Mouse (Mus musculus) gastrocnemius, postnatal 36 days (tissue): ENCODE data around the gene Plin5. TPM values are rescaled to one million over a fixed set of nuclear protein-coding genes. Genes with fewer than 3 reads are reported as not detected.
A peak's percentile ranks its signal among the peaks of the same experiment; 100 is the strongest.
"Not testable (repeated sequence)": the region's sequence is repeated elsewhere in the genome, so short reads cannot be mapped to it uniquely, and the experiment has no call there.

Experiments used
- DNase-seq, 2 experiments: peaks; one replicate each; pipeline ENCODE4 v3.0.0; 2022
- intact Hi-C: fragments of 180-260 bp; cut with DNase I; formaldehyde crosslinking; loops from one replicate; pipeline ENCODE4 v1.15.1; 2025
- total RNA-seq, 2 experiments: library from RNA; stranded (reverse); gene quantifications; 2 replicates each; pipeline ENCODE4 v1.2.3; 2021

Gene Plin5
- total RNA-seq, 2 experiments from 2014 or later: 26.5 to 43.5 TPM

DNA sequence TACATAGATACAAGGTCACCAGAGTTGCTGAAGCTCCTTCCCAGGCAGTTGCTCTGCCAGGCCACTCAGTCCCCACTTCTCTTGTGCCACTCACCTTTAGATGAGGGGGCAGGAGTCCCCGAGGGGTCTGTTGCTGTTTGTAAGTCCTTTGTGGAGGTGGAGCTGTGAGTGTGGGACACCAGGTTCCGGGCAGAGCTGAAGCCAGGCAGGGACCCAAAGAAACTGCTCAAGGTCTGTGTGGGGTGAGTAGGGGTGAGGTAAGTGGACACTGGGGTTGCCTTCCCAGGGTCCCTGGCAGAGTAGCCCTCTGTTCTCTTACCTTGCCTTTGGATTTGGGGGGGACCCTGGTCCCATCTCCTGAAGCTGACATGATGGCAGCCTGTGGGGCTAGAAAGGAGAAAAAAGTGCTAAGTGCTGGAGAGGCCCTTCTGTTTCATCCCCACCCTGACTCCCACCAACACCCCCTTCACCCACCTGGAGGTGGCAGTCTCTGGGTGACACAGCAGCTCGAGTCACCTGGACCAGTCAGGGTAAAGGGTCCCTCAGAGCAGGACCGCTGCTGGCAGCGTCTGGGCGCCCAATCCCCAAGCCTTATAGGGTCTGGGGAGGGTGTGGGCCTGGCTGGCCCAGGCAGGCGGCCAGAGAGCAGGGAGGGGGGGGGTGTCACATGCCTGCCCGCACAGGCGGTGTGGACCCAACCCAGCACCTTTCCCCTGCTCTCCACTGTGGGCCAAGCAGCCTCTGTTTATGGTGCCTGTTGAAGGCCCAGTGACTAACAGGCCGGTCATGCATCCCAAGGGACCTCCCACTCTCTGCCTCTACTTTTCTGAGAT, 8.0 kb downstream of the Plin5 start, which contains the start of gene Plin4:
Gene Plin4 (minus strand): TSS at position 585 of the 833 bp plus-strand sequence.
- DNase-seq: peak; percentile 45 to 74
- intact Hi-C loops: no loop called here

DNA sequence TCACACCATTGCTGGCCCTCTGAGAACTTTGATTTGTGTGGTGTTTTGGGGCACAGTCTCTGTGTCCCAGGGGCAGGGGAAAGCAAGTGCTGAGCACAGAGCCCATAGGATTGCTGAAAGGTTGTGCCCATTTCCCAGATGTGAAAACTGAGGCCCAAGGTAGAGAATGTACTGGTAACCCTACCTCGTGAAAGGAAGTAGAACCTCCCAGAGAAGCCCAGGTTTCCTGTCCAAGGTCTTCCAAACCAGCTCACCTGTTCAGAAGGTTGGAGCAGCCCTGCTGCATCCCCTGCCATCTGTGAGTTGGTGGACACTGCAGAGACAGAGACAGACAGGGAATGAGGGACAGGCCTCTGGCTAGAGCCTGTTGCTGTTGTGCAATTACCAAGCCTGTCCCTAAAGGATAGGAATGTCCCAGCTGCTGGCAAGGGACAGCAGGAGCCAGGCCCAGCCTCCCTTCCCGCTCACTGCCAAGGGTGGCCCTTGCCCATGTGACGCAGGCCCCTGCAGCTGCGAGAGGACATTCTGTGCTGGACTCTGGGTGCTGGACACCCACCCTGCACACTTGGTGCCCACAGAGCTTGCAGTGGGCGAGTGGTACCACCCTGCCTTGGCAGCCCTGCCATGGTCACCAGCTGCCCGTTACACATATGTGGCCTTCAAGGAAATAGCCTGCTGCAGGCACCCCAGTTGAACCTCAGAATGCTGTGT, 8.9 kb downstream of the Plin5 start:
- DNase-seq: peak; percentile 79 to 83
- intact Hi-C loops: no loop called here

DNA sequence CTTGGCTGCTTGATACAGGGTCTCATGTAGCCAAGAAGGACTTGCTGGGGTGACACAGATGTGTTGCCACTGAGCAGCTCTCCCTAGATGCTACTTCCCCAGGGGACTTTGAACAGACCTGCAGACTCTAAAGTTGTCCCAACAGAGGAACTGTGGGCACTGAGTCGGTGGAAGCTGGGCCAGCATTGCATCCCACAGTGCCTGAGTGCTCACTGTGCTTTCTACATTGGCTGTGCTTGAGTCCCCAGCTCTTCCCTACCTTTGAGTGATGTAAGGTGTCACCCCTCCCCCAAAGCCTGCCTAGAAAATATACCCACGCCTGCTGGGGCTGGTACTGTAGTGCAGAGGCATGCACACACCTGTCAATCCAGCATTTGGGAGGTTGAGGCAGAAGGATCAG, 9.7 kb downstream of the Plin5 start:
- intact Hi-C loops: no loop called here
- DNase-seq: no peak

DNA sequence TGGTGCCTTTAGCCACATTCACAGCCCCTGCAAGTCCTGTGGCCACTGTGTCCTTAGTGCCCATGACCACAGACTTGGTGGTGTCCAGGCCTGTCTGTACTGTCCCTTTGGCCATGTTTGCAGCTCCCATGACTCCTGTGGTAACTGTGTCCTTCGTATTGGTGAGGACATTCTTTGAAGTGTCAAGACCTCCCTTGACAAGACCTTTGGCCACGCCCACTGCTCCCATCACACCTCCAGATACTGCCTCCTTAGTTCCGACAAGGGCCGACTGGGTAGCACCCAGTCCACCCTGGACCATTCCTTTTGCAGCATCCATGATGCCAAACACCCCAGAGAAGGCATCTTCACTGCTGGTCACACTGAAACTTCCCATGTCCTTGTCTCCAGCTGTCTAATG, 10.4 kb downstream of the Plin5 start:
- DNase-seq: no peak
- intact Hi-C loops: no loop called here

DNA sequence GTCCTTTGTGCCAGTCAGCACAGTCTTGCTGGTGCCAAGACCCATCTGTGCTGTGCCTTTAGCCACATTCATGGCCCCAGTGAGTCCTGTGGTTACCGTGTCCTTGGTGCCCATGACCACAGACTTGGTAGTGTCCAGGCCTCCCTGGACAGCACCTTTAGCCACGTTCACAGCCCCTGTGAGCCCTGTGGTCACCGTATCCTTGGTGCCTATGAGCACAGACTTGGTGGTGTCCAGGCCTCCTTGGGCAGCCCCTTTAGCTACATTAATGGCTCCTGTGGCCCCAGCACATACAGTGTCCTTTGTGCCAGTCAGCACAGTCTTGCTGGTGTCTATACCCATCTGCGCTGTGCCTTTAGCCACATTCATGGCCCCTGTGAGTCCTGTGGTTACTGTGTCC, 11.0 kb downstream of the Plin5 start:
- DNase-seq, intact Hi-C loops: not testable (repeated sequence)

DNA sequence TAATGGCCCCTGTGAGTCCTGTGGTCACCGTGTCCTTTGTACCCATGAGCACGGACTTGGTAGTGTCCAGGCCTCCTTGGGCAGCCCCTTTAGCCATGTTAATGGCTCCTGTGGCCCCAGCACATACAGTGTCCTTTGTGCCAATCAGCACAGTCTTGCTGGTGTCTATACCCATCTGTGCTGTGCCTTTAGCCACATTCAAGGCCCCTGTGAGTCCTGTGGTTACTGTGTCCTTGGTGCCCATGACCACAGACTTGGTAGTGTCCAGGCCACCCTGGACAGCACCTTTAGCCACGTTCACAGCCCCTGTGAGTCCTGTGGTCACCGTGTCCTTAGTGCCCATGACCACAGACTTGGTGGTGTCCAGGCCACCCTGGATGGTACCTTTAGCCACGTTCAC, 12.6 kb downstream of the Plin5 start:
- intact Hi-C loops, DNase-seq: not testable (repeated sequence)

DNA sequence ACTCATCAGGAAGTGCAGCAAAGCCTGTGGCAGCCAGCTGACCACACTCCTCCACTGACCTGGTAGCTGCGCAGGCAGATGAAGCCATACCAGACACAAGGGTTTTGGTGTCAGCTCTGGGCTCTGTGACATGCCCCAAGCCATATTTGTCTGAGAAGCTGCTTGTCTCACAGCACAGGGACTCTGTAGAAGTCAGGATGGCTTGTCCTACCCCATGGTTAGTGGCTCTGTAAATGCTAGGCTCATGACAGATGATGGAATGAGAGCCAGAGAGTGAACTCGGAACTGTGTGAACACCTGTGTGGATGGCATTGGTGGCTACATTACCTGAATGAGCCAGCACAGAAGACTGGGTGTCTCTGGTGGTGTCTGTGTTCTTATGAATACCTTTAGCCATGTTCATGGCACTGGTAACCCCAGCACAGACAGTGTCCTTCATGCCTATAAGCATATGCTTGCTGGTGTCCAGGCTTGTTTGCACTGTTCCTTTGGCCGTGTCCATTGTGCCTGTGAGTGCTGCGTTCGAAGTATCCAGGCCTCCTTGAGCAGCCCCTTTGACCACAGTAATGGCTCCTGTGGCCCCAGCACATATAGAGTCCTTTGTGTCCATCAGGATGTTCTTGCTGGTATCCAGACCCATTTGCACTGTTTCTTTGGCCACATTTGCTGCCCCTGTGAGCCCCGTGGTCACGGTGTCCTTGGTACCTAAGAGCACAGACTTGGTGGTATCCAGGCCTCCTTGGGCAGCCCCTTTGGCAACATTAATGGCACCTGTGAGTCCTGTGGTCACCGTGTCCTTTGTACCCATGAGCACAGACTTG, 13.7 kb downstream of the Plin5 start:
- intact Hi-C loops: no loop called here
- no peak for DNase-seq

DNA sequence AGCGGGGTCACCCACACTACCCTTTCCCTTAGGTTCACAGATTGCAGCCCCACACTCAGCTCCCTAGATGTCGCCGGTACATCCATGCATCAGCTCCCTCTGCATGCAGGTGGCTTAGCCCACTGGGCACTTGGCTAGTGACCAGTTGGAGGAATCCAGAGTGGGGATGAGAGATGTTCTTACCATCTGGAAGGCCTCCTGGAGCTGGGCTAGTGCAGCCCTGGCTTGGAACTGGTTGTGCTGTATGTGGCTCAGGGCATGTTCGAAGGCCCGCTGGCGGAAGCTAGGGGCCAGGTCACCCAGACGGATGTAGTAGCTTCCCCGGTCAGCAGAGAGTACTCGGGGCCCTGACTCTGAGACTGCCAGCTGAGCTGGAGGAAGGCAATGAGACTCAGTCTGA, 14.5 kb downstream of the Plin5 start:
- intact Hi-C loops: no loop called here
- no peak for DNase-seq

DNA sequence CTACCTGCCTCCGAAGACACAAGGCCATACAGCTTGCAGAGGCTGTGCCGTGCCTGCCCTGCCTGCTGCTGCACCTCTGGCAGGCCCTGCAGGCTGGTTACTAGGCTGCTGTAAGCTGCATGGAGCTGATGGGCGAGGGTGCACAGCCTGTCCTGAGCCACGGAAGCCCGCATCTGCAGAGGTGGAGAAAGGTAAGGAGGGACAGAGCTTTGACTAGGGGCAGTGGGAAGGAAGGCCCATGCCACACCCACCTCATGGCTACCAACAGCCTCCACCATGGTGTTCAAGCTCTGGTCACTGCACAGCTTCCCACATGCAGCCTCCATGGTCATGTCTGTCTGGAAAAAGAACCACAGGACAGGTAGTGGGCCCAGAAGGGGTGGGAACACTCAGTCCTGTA, 15.2 kb downstream of the Plin5 start:
- DNase-seq: no peak
- intact Hi-C loops: no loop called here

DNA sequence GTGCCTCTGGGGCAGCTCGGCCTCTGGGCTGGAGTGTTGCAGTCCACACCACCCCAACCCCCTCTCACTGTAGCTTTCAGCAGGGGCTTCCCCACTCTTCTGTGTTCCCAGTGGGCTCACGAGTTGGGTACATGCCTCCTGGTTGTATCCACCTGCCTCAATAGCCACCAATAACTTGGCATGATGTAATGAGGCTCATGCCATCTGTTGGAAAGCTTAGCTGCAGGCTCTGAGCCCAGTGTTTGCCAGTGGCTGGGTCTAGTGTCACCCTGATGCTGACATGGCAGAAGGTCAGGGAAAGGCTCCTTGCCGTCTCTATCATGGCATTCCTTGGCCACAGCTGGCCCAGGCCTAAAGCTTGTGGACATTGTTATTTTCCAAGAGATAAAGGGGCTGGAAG, 16.6 kb downstream of the Plin5 start:
- intact Hi-C loops: no loop called here
- peak in 1 of 2 experiments; percentile 39 for DNase-seq

DNA sequence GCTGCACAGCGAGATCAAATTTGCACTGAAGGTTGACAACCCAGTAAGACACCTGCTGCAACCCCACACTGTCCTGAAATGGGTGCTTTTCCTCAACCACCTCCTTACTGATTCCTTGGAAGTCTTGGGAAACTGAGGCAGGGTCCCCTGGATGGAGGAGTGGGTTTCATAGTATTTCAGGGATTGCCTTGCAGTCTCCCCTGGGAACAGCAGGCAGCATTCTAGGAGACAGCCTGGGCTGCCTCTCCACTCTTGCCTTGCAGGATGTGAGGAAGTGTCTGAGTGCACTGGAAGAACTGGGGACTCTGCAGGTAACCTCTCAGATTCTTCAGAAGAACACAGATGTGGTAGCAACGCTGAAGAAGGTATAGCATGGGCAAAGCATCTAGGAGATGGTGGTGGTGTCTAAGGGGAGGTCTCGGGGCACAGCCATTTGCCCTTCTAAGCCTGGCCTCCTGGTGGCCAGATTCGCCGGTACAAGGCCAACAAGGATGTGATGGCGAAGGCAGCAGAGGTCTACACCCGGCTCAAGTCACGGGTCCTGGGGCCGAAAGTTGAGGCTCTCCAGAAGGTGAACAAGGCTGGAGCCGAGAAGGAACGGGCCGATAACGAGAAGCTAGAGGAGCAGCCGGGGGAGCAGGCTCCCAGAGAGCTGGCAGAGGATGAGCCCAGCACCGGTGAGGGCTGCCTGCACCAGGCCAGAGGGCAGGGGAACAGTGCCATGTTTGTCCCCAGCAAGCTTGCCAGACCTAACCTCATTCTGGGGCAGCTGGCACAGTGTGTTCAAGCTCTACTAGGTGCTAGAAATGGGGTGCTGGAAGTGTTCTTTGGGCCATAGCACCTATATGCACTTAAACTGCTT, 18.5 kb downstream of the Plin5 start:
- intact Hi-C loops: no loop called here
- DNase-seq: peak in 1 of 2 experiments; percentile 41

DNA sequence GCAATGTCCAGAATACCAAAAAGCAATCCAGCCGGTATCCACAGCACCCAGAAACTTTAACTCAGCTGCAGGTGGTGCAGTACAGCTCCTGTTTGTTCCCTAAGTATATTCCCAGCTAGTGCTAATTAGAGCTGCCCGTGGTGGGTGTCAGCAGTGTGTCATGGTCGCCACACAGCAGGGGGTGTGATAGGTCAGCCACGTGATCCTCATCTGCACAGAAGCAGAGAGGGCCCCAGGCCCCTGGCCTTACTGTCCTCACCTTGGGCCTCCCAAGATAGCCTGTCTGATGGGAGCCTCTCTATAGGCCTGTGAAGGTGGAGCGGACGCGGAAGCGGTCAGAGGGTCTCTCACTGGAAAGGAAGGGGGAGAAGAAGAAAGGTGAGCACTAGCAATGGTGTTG, 19.2 kb downstream of the Plin5 start:
- intact Hi-C loops: no loop called here
- no peak for DNase-seq

DNA sequence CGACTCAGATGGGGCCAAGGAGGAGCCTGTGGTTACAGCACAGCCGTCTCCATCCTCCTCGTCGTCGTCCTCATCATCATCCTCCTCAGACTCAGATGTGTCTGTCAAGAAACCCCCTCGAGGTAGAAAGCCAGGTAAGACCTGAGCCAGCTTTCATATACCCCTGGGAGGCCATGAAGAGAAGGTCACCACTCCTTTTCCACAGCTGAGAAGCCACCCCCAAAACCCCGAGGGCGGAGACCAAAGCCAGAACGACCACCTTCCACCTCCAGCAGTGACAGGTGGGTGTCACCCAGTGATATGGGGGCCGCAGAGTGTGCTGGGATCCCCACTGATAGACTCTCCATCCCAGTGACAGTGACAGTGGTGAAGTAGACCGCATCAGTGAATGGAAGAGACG, 20.5 kb downstream of the Plin5 start:
- intact Hi-C loops: no loop called here
- no peak for DNase-seq

DNA sequence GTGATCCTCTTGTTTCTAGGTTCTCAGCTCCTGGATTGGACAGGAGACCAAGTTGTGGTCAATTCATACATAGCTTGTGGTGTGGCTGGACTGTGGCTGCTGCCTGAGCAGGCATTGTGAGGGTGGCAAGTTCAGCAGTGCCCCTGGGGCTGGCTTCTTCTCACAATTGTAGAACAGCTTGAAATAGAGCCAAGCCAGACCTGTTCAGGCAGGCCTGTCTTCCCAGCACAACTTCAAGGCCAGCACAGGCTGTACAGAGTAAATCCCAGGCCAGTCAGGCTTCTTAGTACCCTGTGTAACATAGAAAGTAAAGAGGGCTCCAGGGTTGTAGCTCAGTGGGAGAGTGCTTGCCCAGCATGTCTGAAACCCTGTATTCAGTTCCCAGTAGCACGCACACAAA, 24.6 kb downstream of the Plin5 start:
- no peak for DNase-seq
- intact Hi-C loops: loop anchor here (5.0 kb wide), 1 partner anchor 940 kb away; the partner anchor contains the start of gene Khsrp

DNA sequence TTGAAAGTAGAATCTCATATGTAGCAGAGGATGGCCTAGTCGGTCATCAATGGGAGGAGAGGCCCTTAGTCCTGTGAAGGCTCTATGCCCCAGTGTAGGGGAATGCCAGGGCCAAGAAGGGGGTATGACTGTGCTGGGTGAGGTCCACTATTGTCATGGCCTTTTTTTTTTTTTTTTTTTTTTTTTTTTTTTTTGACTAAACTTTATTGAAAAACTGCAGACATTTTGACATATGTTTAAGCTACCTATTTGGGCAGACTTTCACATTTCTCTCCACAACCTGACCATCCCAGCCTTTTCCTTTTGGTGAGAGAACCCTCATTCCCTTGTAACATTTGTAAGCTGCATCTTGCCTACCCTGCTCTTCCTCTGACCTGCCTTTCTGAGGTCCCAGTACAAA, 25.1 kb downstream of the Plin5 start:
- intact Hi-C loops: loop anchor here (5.0 kb wide), 1 partner anchor 940 kb away; the partner anchor contains the start of gene Khsrp
- no peak for DNase-seq

DNA sequence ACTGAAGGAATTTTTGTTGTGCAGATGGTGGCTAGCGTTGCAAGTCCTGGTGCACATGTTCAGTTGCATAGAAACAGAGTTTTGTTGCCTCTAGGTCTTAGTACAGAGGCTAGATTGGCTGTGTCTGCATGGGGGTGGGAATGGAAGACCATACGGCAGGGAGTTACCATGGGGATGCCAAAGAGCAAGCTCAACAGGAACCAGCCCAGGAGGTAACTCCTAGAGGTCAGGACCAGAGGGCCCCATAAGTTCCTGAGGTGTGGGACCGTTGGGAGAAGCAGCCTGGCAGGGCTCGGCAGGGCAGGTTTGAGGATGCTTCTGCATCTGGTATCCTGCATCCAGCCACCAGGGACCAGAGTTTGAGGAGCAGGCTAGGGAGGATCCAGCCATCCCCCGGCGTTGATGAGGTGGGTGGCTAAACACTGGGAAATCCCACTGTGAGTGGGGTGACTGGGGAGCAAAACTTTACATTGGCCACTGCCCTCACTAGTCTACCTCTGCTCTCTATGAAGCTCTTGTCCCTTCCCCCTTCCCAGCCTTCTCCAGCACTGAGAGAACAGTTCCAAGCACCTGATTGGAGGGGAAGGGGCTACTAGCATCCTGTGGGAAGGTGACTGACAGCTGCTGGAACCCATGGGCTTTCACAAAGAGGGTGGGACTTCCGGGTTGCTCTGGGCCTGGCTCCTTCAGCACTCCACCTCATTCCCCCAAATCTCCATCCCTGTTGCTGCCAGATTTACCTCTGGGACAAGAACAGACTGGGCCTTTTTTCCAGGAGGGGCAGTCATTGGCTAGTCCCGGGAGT, 36.4 kb downstream of the Plin5 start:
- intact Hi-C loops: no loop called here
- DNase-seq: no peak

DNA sequence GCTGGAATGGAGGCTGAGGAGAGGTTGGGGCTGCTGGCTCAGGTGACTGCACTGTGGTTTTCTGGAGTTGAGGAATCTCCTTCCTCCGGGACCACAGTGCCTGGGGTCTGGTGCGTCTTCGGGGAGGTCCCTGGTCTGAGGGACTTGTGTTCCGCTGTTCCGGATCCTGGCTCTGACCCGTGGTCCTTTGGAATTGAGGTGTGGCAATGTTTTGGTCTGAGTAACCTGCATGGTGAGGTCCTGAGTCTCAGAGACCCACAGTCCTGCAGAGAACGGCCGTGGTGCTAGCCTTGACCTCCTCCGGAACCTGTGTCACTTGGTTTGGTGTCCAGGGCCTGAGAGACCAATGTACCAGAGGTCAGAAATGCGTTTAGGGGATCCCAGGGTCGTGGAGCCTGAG, 37.5 kb downstream of the Plin5 start:
- intact Hi-C loops: no loop called here
- no peak for DNase-seq

DNA sequence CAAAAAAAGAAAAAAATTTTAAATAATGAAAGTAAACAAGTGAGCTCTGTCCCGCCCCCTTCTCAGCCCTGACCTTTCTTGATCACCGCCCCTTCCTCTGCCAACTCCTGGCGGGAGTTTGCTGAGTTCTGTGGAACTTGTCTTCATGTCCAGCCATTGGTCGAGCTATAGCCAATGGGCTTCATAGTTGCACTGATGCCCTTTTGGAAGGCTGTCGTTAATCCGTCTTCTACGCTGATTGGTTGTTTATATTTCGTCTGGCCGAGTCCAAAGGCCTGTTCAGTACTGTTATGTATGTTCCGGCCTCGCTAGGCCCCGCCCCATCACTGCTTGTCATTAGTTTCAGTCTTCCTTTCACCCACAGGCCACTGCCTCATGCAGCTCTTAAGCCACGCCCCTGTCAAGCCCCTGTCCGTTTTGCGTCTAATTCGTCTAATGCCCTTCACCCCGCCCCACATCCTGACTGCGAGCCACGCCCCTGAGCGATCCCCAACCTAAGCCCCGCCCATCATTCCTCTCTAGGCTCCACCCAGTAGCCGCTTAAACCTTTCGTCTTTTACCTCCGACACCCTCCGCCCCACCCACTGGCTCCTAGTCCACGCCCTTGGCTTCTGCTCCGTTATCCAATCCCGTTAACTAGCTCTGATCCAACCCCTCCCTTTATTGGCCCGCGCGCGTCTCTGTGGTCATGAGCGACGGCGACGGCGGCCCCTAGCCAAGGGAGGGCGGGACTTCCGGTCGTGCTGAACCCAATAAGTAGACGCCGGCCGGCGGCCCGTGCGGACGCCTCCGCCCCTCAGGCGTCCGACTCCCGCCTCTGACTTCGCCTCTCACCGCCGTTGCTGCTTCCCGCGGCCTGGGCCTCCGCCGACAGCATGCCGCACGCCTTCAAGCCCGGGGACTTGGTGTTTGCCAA, 38.3 kb downstream of the Plin5 start, which contains the start of gene Hdgfl2:
Gene Hdgfl2 (plus strand): TSS at position 755 of the 916 bp plus-strand sequence.
- intact Hi-C loops: no loop called here
- DNase-seq: peak; percentile 99 to 100
